ENCODE assay signal across 10 mouse cellular contexts in the genomic region with DNA sequence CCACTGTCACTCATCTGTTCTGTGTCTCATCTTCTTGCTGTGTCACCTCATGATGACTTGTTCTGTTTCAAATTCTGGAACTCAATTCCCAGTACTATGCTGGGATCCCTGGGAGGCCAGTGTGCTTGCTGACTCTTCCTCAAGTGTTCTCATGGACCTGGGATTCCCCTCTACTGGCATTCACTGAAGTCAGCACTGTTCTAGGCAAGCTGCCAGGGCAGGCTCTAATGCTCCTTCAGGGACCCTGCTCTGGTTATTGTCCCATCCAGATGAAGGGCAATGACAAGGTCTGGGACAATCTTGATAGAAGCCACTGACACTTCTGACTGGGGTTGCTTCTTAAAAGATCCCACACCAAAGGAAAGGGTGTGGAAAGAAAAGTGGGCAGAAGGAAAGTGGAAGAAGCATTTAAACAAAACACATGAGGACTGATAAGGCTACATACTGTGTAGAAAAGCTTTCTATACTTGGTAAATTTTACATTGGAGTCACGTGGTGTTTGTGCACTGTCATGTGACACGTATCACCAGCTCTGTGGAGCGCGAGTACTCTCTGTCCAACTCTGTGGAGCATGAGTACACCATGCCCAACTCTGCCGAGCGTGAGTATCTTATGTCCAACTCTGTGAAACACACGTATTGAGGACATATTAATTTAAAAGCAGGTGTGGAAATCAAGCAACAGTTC.
A peak's percentile ranks its signal among the peaks of the same experiment; 100 is the strongest.
DNase-seq lines count a peak whose midpoint lies in the region; ATAC-seq lines count a peak whose summit lies in the region.
"Had no signal": no experiment of that assay in that cellular context is flagged by ENCODE, and none has a peak within 500 bp of the region (broad histone marks: within the 10 kb centered on the region; RNA-seq: fewer than 3 reads in every experiment).

No protein-coding gene starts in this region.

- DNase-seq in ovary, postnatal 36 days (ENCODE audit: low spot score): peak; percentile 62
- no peak for DNase-seq in ovary, postnatal 10 days (ENCODE audit: low spot score)
- peak; percentile 51 for DNase-seq in gastrocnemius, adult 8-10 months (ENCODE audit: low spot score in 2 of 2)
- DNase-seq in heart, postnatal 25 days (ENCODE audit: low spot score): peak; percentile 23
- no peak for DNase-seq in embryo, embryonic 9.5 days (ENCODE audit: extremely low spot score)
- DNase-seq in liver: no peak
- no peak for DNase-seq in forebrain, embryonic 11.5 days (ENCODE audit: low spot score)
- DNase-seq: thymus, postnatal 4 days had no signal

- H3K4me2 ChIP-seq in stomach, embryonic 14.5 days (replicated peaks; ENCODE audit: low read depth, low read length): no peak overlapping the region
- H3K4me2 ChIP-seq in forebrain, embryonic 11.5 days (ENCODE audit: low read depth, low read length, severe bottlenecking): no peak overlapping the region

- no peaks in the 10 kb centered on the region for H3K27me3 ChIP-seq in stomach, embryonic 14.5 days (ENCODE audit: control insufficient read depth, insufficient read depth, low read length)
- no peaks in the 10 kb centered on the region for H3K27me3 ChIP-seq in forebrain, embryonic 11.5 days (ENCODE audit: control insufficient read depth, insufficient read depth, low read length)

- no peak overlapping the region for H3K9ac ChIP-seq in stomach, embryonic 14.5 days (replicated peaks; ENCODE audit: low read depth, low read length)
- H3K9ac ChIP-seq in forebrain, embryonic 11.5 days (ENCODE audit: low read length): no peak overlapping the region
- H3K9ac ChIP-seq: liver, embryonic 14.5 days had no signal

- no peak overlapping the region for H3K27ac ChIP-seq in stomach, embryonic 14.5 days (ENCODE audit: low read length)
- H3K27ac ChIP-seq in forebrain, embryonic 11.5 days (ENCODE audit: low read depth, low read length): no peak overlapping the region
- H3K27ac ChIP-seq: liver, embryonic 14.5 days had no signal

- ATAC-seq in stomach, embryonic 14.5 days (ENCODE audit: insufficient number of reproducible peaks, insufficient read depth, low FRiP score, low read depth): peak; percentile 42; the same call in 1 of the 2 replicates
- ATAC-seq in forebrain, embryonic 11.5 days (replicated peaks; ENCODE audit: low FRiP score): no peak

- H3K36me3 ChIP-seq in stomach, embryonic 14.5 days (ENCODE audit: control insufficient read depth, insufficient read depth, low read length): no peaks in the 10 kb centered on the region
- H3K36me3 ChIP-seq in forebrain, embryonic 11.5 days (ENCODE audit: control insufficient read depth, insufficient read depth, low read length): no peaks in the 10 kb centered on the region

- H3K4me1 ChIP-seq in stomach, embryonic 14.5 days (ENCODE audit: control insufficient read depth, insufficient read depth, low read length): 0 out of 2 replicates have a peak, but pooled peaks cover 2% of the 10 kb centered on the region
- peaks cover 4% of the 10 kb centered on the region; the same call in 1 of the 2 replicates for H3K4me1 ChIP-seq in forebrain, embryonic 11.5 days (replicated peaks; ENCODE audit: control insufficient read depth, insufficient read depth, low read length)

- H3K4me3 ChIP-seq in stomach, embryonic 14.5 days (ENCODE audit: low read depth, low read length): no peak overlapping the region
- no peak overlapping the region for H3K4me3 ChIP-seq in forebrain, embryonic 11.5 days (ENCODE audit: low read depth, low read length)

- H3K9me3 ChIP-seq in stomach, embryonic 14.5 days (ENCODE audit: control insufficient read depth, low read depth, low read length): no peaks in the 10 kb centered on the region
- H3K9me3 ChIP-seq in forebrain, embryonic 11.5 days (ENCODE audit: control insufficient read depth, low read length): no peaks in the 10 kb centered on the region

- intact Hi-C loops in heart, postnatal 25 days (cut with DNase I): no loop called here

- WGBS in stomach, embryonic 14.5 days: 85% methylated on average over 7 of the region's 7 CpGs
- WGBS in forebrain, embryonic 11.5 days: 94% methylated on average over 7 of the region's 7 CpGs

Comparison
In these comparisons a context has a peak if more than half of its experiments do, and no peak if none do; other contexts are left out.
1. DNase-seq: peak in ovary, postnatal 36 days (single experiment), gastrocnemius, adult 8-10 months (2 of 2) and heart, postnatal 25 days (single experiment); none in ovary, postnatal 10 days (single experiment), embryo, embryonic 9.5 days (single experiment), liver (single experiment) and forebrain, embryonic 11.5 days (single experiment).